14 mouse cellular contexts compared by ENCODE assay signal in genomic region chr10:24133132-24133531, GRCm38 (mm10). TPM values are rescaled to one million over a fixed set of nuclear protein-coding genes. Genes with fewer than 3 reads are reported as not detected.
DNase-seq lines count a peak whose midpoint lies in the region; ATAC-seq lines count a peak whose summit lies in the region.
"Had no signal": no experiment of that assay in that cellular context is flagged by ENCODE, and none has a peak within 500 bp of the region (broad histone marks: within the 10 kb centered on the region; RNA-seq: fewer than 3 reads in every experiment).

No protein-coding gene starts in this region.

- H3K79me2 ChIP-seq in macrophage (ENCODE audit: inconsistent target), result no peaks in the 10 kb centered on the region

- H3K36me3 ChIP-seq in macrophage (ENCODE audit: inconsistent target), result no peaks in the 10 kb centered on the region

- DNase-seq in 416B (ENCODE audit: low read depth) (peak; percentile 94), A20 (ENCODE audit: low read depth, low spot score) (peak; percentile 73)
- no peak for DNase-seq in urinary bladder, postnatal 14 days (ENCODE audit: low spot score)
- DNase-seq in left cerebral cortex, postnatal 10 days (ENCODE audit: extremely low spot score in 1 of 2, low spot score in 2 of 2), result no peak
- DNase-seq in frontal cortex, postnatal 25 days (ENCODE audit: low spot score in 2 of 2), result no peak
- DNase-seq: adrenal gland, adult 8-10 months; heart, postnatal 36 days; kidney, adult 2 months; thymus, adult 18-20 months had no signal

- H3K27ac ChIP-seq in macrophage, result peak overlapping the region; percentile 44

- peak; percentile 97 for ATAC-seq in common myeloid progenitor, adult 5-6 weeks (replicated peaks; ENCODE audit: low read depth, poor library complexity, severe bottlenecking)
- ATAC-seq in erythroblast, adult 5-6 weeks (replicated peaks; ENCODE audit: low FRiP score, poor library complexity, severe bottlenecking), result no peak

- no peak overlapping the region for H3K4me3 ChIP-seq in macrophage (ENCODE audit: inconsistent target)

- WGBS in macrophage (ENCODE audit: missing documents), result 7% methylated on average over 2 of the region's 2 CpGs

- intact Hi-C loops in left cerebral cortex, postnatal 10 days (cut with DNase I), result loop anchor here (5.0 to 10.0 kb wide), 3 partner anchors 156 to 1028 kb away; no protein-coding TSS in a partner anchor

RNA-seq across cellular contexts. Expression of gene Stx7, which starts 16.0 kb away (rescaled TPM):
- 38.6 and 44.5 TPM in 2 replicates for total RNA-seq in common myeloid progenitor, adult 5-6 weeks (2017)
- total RNA-seq in macrophage (2018; cell fraction: chromatin; rRNA removed), result 100 to 1,000 TPM in 24 of 26 experiments, 10 to 100 TPM in 2; 84.0 to 241 (median 161) TPM
- total RNA-seq in macrophage (2018; cell fraction: cytosol; rRNA removed), result 100 to 1,000 TPM; 128 to 247 (median 188) TPM
- total RNA-seq in macrophage (2018; cell fraction: nucleus; rRNA removed), result 100 to 1,000 TPM in 23 of 26 experiments, 10 to 100 TPM in 3; 88.0 to 195 (median 136) TPM
- 163 to 202 TPM (median 186 TPM) in 3 replicates for polyA plus RNA-seq in macrophage (2018)
- 100 to 1,000 TPM; 190 to 199 TPM for total RNA-seq in left cerebral cortex, postnatal 10 days (2021)
- 25.1 and 25.4 TPM in 2 replicates for total RNA-seq in erythroblast, adult 5-6 weeks (2015; ENCODE audit: low replicate concordance)
- total RNA-seq in erythroblast, adult 5-6 weeks (2017; ENCODE audit: low replicate concordance), result 23.7 and 25.3 TPM in 2 replicates

RNA-seq across cellular contexts. Expression of gene Taar9, which starts 23.8 kb away (rescaled TPM):
- total RNA-seq in common myeloid progenitor, adult 5-6 weeks (2017), result not detected in 2 replicates
- total RNA-seq in macrophage (2018; cell fraction: chromatin; rRNA removed), result not detected
- not detected for total RNA-seq in macrophage (2018; cell fraction: cytosol; rRNA removed)
- total RNA-seq in macrophage (2018; cell fraction: nucleus; rRNA removed), result not detected
- polyA plus RNA-seq in macrophage (2018), result not detected in 3 replicates
- total RNA-seq in left cerebral cortex, postnatal 10 days (2021), result not detected
- total RNA-seq in erythroblast, adult 5-6 weeks (2015; ENCODE audit: low replicate concordance), result not detected in 2 replicates
- not detected in 2 replicates for total RNA-seq in erythroblast, adult 5-6 weeks (2017; ENCODE audit: low replicate concordance)
- total RNA-seq: adrenal gland, adult 8-10 months; heart, adult 18-20 months; heart, postnatal 36 days; left cerebral cortex, adult 8-10 months had no signal
- polyA plus RNA-seq: kidney, adult 2 months had no signal

RNA-seq across cellular contexts. Expression of gene Taar8c, which starts 31.4 kb away (rescaled TPM):
- not detected in 2 replicates for total RNA-seq in common myeloid progenitor, adult 5-6 weeks (2017)
- total RNA-seq in macrophage (2018; cell fraction: chromatin; rRNA removed), result not detected
- not detected for total RNA-seq in macrophage (2018; cell fraction: cytosol; rRNA removed)
- total RNA-seq in macrophage (2018; cell fraction: nucleus; rRNA removed), result not detected
- not detected in 3 replicates for polyA plus RNA-seq in macrophage (2018)
- total RNA-seq in left cerebral cortex, postnatal 10 days (2021), result not detected
- total RNA-seq in erythroblast, adult 5-6 weeks (2015; ENCODE audit: low replicate concordance), result not detected in 2 replicates
- total RNA-seq in erythroblast, adult 5-6 weeks (2017; ENCODE audit: low replicate concordance), result not detected in 2 replicates
- total RNA-seq: adrenal gland, adult 8-10 months; heart, adult 18-20 months; heart, postnatal 36 days; left cerebral cortex, adult 8-10 months had no signal
- polyA plus RNA-seq: kidney, adult 2 months had no signal

RNA-seq across cellular contexts. Expression of gene Taar8b, which starts 41.0 kb away (rescaled TPM):
- total RNA-seq in common myeloid progenitor, adult 5-6 weeks (2017), result not detected in 2 replicates
- not detected for total RNA-seq in macrophage (2018; cell fraction: chromatin; rRNA removed)
- total RNA-seq in macrophage (2018; cell fraction: cytosol; rRNA removed), result not detected
- total RNA-seq in macrophage (2018; cell fraction: nucleus; rRNA removed), result not detected
- polyA plus RNA-seq in macrophage (2018), result not detected in 3 replicates
- total RNA-seq in left cerebral cortex, postnatal 10 days (2021), result not detected
- not detected in 2 replicates for total RNA-seq in erythroblast, adult 5-6 weeks (2015; ENCODE audit: low replicate concordance)
- not detected in 2 replicates for total RNA-seq in erythroblast, adult 5-6 weeks (2017; ENCODE audit: low replicate concordance)
- total RNA-seq: adrenal gland, adult 8-10 months; heart, adult 18-20 months; heart, postnatal 36 days; left cerebral cortex, adult 8-10 months had no signal
- polyA plus RNA-seq: kidney, adult 2 months had no signal

RNA-seq across cellular contexts. Expression of gene Taar8a, which starts 56.8 kb away (rescaled TPM):
- total RNA-seq in common myeloid progenitor, adult 5-6 weeks (2017), result not detected in 2 replicates
- total RNA-seq in macrophage (2018; cell fraction: chromatin; rRNA removed), result not detected
- total RNA-seq in macrophage (2018; cell fraction: cytosol; rRNA removed), result not detected
- total RNA-seq in macrophage (2018; cell fraction: nucleus; rRNA removed), result not detected
- polyA plus RNA-seq in macrophage (2018), result not detected in 3 replicates
- total RNA-seq in left cerebral cortex, postnatal 10 days (2021), result not detected
- not detected in 2 replicates for total RNA-seq in erythroblast, adult 5-6 weeks (2015; ENCODE audit: low replicate concordance)
- not detected in 2 replicates for total RNA-seq in erythroblast, adult 5-6 weeks (2017; ENCODE audit: low replicate concordance)
- total RNA-seq: adrenal gland, adult 8-10 months; heart, adult 18-20 months; heart, postnatal 36 days; left cerebral cortex, adult 8-10 months had no signal
- polyA plus RNA-seq: kidney, adult 2 months had no signal

Comparison
In these comparisons a context has a peak if more than half of its experiments do, and no peak if none do; other contexts are left out.
1. DNase-seq: peak in 416B (single experiment) and A20 (single experiment); none in urinary bladder, postnatal 14 days (single experiment), left cerebral cortex, postnatal 10 days (0 of 2) and frontal cortex, postnatal 25 days (0 of 2).